In genomic region chr13:54945332-54945731, GRCm38 (mm10) we compare ENCODE assay signal across 8 mouse cellular contexts. TPM values are rescaled to one million over a fixed set of nuclear protein-coding genes. Genes with fewer than 3 reads are reported as not detected.
DNase-seq lines count a peak whose midpoint lies in the region; ATAC-seq and TF ChIP-seq lines count a peak whose summit lies in the region.

No protein-coding gene starts in this region.

- no peak overlapping the region for H3K9ac ChIP-seq in lung, embryonic 14.5 days
- H3K9ac ChIP-seq in forebrain, embryonic 13.5 days: no peak overlapping the region
- no peak overlapping the region for H3K9ac ChIP-seq in hindbrain, embryonic 13.5 days

- intact Hi-C loops in gastrocnemius, postnatal 14 days (cut with DNase I; ENCODE audit: low total_unique reads): no loop called here

- no peak overlapping the region for H3K27ac ChIP-seq in lung, embryonic 14.5 days (ENCODE audit: low read depth)
- H3K27ac ChIP-seq in forebrain, embryonic 13.5 days: no peak overlapping the region
- no peak overlapping the region for H3K27ac ChIP-seq in hindbrain, embryonic 13.5 days

- WGBS in lung, embryonic 14.5 days: 5% methylated on average over 4 of the region's 4 CpGs
- WGBS in forebrain, embryonic 13.5 days: 8% methylated on average over 4 of the region's 4 CpGs
- 10% methylated on average over 4 of the region's 4 CpGs for WGBS in hindbrain, embryonic 13.5 days

- H3K4me3 ChIP-seq in lung, embryonic 14.5 days (ENCODE audit: low read depth, low read length): no peak overlapping the region
- H3K4me3 ChIP-seq in forebrain, embryonic 13.5 days: no peak overlapping the region
- no peak overlapping the region for H3K4me3 ChIP-seq in hindbrain, embryonic 13.5 days

- no peaks in the 10 kb centered on the region for H3K9me3 ChIP-seq in lung, embryonic 14.5 days (ENCODE audit: low read depth, low read length)
- H3K9me3 ChIP-seq in forebrain, embryonic 13.5 days (replicated peaks): no peaks in the 10 kb centered on the region
- H3K9me3 ChIP-seq in hindbrain, embryonic 13.5 days: no peaks in the 10 kb centered on the region

- no peak overlapping the region for H3K4me2 ChIP-seq in lung, embryonic 14.5 days
- H3K4me2 ChIP-seq in forebrain, embryonic 13.5 days: no peak overlapping the region
- no peak overlapping the region for H3K4me2 ChIP-seq in hindbrain, embryonic 13.5 days

- DNase-seq in gastrocnemius, postnatal 14 days: peak; percentile 19
- DNase-seq in gastrocnemius, adult 18-20 months (ENCODE audit: low spot score): no peak
- DNase-seq in B cell, adult 2 months: peak; percentile 21 to 22
- peak; percentile 78 for DNase-seq in embryo, embryonic 11 days
- DNase-seq in lung, embryonic 14.5 days: peak; percentile 86
- no peak for DNase-seq in layer of hippocampus, adult 11-12 months (ENCODE audit: low spot score)

- peaks cover 37% of the 10 kb centered on the region for H3K27me3 ChIP-seq in lung, embryonic 14.5 days (ENCODE audit: insufficient read depth, low read length)
- peaks cover 54% of the 10 kb centered on the region for H3K27me3 ChIP-seq in forebrain, embryonic 13.5 days
- peaks cover 78% of the 10 kb centered on the region for H3K27me3 ChIP-seq in hindbrain, embryonic 13.5 days

- no peaks in the 10 kb centered on the region; the same call in 1 of the 2 replicates for H3K4me1 ChIP-seq in lung, embryonic 14.5 days (ENCODE audit: insufficient read depth)
- H3K4me1 ChIP-seq in forebrain, embryonic 13.5 days: peaks cover 44% of the 10 kb centered on the region
- peaks cover 52% of the 10 kb centered on the region for H3K4me1 ChIP-seq in hindbrain, embryonic 13.5 days (replicated peaks)

- TF ChIP-seq CTCF in lung, embryonic 14.5 days (IDR thresholded peaks at IDR 0.05; ENCODE audit: low read depth): no peak

- no peaks in the 10 kb centered on the region for H3K36me3 ChIP-seq in lung, embryonic 14.5 days (ENCODE audit: insufficient read depth)
- no peaks in the 10 kb centered on the region for H3K36me3 ChIP-seq in forebrain, embryonic 13.5 days (ENCODE audit: poor library complexity, severe bottlenecking)
- no peaks in the 10 kb centered on the region for H3K36me3 ChIP-seq in hindbrain, embryonic 13.5 days

- ATAC-seq in lung, embryonic 14.5 days (ENCODE audit: insufficient read depth): no peak
- no peak for ATAC-seq in forebrain, embryonic 13.5 days
- no peak for ATAC-seq in hindbrain, embryonic 13.5 days (ENCODE audit: low FRiP score)

RNA-seq across cellular contexts. Expression of gene Unc5a, which starts 3.9 kb away (rescaled TPM):
- 1 to 10 TPM; 3.5 to 4.2 TPM for total RNA-seq in gastrocnemius, postnatal 14 days (2021)
- 1 to 10 TPM; 7.6 to 7.8 TPM for total RNA-seq in gastrocnemius, adult 18-20 months (2021)
- 6.5 and 7.5 TPM in 2 replicates for polyA plus RNA-seq in lung, embryonic 14.5 days (2014; fragmentation: Nextera tagmentation; extraction: Ambion mirVana)
- polyA plus RNA-seq in forebrain, embryonic 13.5 days (2015; fragmentation: Nextera tagmentation; extraction: Ambion mirVana): 7.2 and 7.5 TPM in 2 replicates
- polyA plus RNA-seq in hindbrain, embryonic 13.5 days (2015; fragmentation: Nextera tagmentation; extraction: Ambion mirVana): 7.8 and 8.4 TPM in 2 replicates

Comparison
In these comparisons a context has a peak if more than half of its experiments do, and no peak if none do; other contexts are left out.
1. DNase-seq: peak in gastrocnemius, postnatal 14 days (single experiment), B cell, adult 2 months (2 of 2), embryo, embryonic 11 days (single experiment) and lung, embryonic 14.5 days (single experiment); none in gastrocnemius, adult 18-20 months (single experiment) and layer of hippocampus, adult 11-12 months (single experiment).